Mouse (Mus musculus): Measurements from ENCODE around the gene Mmrn2. TPM values are rescaled to one million over a fixed set of nuclear protein-coding genes. Genes with fewer than 3 reads are reported as not detected.

Mmrn2 gene
- 2.2 TPM in 2 replicates for polyA plus RNA-seq (2012; rRNA removed)

DNA sequence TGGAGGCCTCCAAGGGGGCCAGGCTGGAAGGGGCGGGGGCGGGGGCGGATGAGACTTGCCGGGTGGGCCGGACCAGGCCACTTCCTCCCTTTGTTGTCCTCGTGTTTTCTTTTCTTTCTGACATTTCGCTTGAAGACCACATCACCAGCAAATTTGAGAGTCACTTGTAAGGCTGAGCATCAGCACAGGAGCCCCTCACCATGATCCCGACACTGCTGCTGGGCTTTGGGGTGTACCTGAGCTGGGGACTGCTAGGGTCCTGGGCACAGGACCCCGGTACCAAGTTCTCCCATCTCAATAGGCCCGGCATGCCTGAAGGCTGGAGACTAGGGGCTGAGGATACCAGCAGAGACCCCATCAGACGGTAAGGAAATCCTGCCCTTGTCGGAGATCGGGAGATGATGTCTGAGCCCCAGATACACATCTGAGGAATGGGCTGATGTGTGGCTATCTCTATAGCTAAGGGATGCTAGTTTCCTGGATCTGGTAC, at the start of gene Mmrn2:
TSS of gene Mmrn2 (plus strand) at position 51 of the 490 bp plus-strand sequence.

DNA sequence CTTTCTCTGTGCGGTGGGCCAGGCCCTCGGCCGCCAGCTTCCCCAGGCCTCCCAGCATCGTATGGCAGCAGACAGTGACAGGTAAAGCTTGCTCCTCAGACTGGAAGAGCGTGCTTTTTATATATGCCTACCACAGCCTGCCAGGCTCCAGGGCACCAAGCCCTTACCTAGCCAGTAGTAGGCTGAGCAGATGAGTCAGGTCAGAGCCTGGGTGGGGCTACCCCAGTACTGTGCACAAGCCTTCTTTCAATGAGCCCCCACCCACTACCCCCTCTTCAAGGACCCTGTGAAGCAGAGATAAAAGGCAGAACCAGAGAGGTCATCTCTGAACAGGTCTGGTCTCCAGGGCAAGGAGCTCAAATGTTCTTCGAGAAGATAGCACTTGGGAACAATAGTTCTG, 20.0 kb upstream of the Mmrn2 start, which contains the start of gene Fam25c:
TSS of gene Fam25c (minus strand) at position 133 of the 400 bp plus-strand sequence.

GRCm38 (mm10) chr14:34374577-34374976, 688 bp upstream of the Mmrn2 start, which contains the start of gene Sncg:
Sncg (minus strand) TSS chr14:34374789.

Other genes with a start within 250 kb of the Mmrn2 start
- 0.01 TPM in 2 replicates for gene Npy4r, start 223.0 kb upstream of the Mmrn2 start, polyA plus RNA-seq (2012; rRNA removed)
- gene Gprin2, start 173.8 kb upstream of the Mmrn2 start, polyA plus RNA-seq (2012; rRNA removed), result 0.02 and 0.07 TPM in 2 replicates
- gene Syt15, start 155.9 kb upstream of the Mmrn2 start, polyA plus RNA-seq (2012; rRNA removed), result 0.43 and 0.53 TPM in 2 replicates
- gene Shld2, start 65.0 kb upstream of the Mmrn2 start, polyA plus RNA-seq (2012; rRNA removed), result 10.8 and 12.0 TPM in 2 replicates
- gene Glud1, start 64.7 kb upstream of the Mmrn2 start, polyA plus RNA-seq (2012; rRNA removed), result 304 and 319 TPM in 2 replicates
- gene Fam25c, start 20.0 kb upstream of the Mmrn2 start, polyA plus RNA-seq (2012; rRNA removed), result 1.5 and 1.9 TPM in 2 replicates
- gene Sncg, start 676 bp upstream of the Mmrn2 start, polyA plus RNA-seq (2012; rRNA removed), result 0.41 and 0.59 TPM in 2 replicates
- 4.8 and 4.9 TPM in 2 replicates for gene Bmpr1a, start 127.9 kb downstream of the Mmrn2 start, polyA plus RNA-seq (2012; rRNA removed)
- not detected in 2 replicates for gene 9230112D13Rik, start 147.3 kb downstream of the Mmrn2 start, polyA plus RNA-seq (2012; rRNA removed)
- gene Ldb3, start 213.2 kb downstream of the Mmrn2 start, polyA plus RNA-seq (2012; rRNA removed), result 0.08 and 0.19 TPM in 2 replicates
- not detected in 2 replicates for gene Opn4, start 224.7 kb downstream of the Mmrn2 start, polyA plus RNA-seq (2012; rRNA removed)

All from liver, embryonic 18 days (tissue).